Mouse (Mus musculus) megakaryocyte, embryonic 14.5 days (primary cell): ENCODE measurements around the gene Cnrip1.
"Not testable (repeated sequence)": the region's sequence is repeated elsewhere in the genome, so short reads cannot be mapped to it uniquely, and the experiment has no call there.

Source experiments
- FLI1 ChIP-seq: IDR thresholded peaks from 2 replicates; pipeline ENCODE4 v1.6.1; 2012; ENCODE audit warnings: low read length, inconsistent platforms, mixed read lengths
- GATA1 ChIP-seq: IDR thresholded peaks from 3 replicates; pipeline ENCODE4 v1.6.1; 2012; ENCODE audit warnings: mixed read lengths, low read length, inconsistent platforms, borderline replicate concordance

DNA sequence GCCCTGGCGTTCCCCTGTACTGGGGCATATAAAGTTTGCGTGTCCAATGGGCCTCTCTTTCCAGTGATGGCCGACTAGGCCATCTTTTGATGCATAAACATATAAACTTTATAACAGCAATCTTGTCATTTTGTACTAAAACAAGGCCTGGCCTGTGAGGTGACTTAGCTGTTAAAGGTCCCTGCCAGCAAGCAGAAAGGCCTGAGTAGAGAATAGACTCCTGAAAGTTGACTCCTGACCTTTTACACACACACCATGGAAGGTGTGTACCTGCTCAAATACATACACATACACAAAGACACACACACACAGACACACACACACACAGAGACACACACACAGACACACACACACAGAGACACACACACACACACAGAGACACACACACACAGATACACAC, 44.9 kb upstream of the Cnrip1 start:
- not testable (repeated sequence) for TF ChIP-seq GATA1, FLI1
